Mouse (Mus musculus): ENCODE data around the gene Csmd2. TPM values are rescaled to one million over a fixed set of nuclear protein-coding genes. Genes with fewer than 3 reads are reported as not detected.

Csmd2 gene
- polyA plus RNA-seq, 1 experiment from 2014 or later = 0.21 TPM

- ATAC-seq (replicated peaks; ENCODE audit: insufficient number of reproducible peaks, low FRiP score, low TSS enrichment, low read depth) (no peak), DNase-seq (ENCODE audit: low spot score) (no peak)
- H3K9ac ChIP-seq (replicated peaks; ENCODE audit: low read length) = no peak overlapping the region
- no peak overlapping the region for H3K4me2 ChIP-seq (ENCODE audit: low read depth, low read length)
- H3K36me3 ChIP-seq (replicated peaks; ENCODE audit: control insufficient read depth, insufficient read depth, low read depth, low read length) = no peaks in the 10 kb centered on the region
- no peaks in the 10 kb centered on the region for H3K4me1 ChIP-seq (ENCODE audit: control insufficient read depth, insufficient read depth, low read length)
- no peaks in the 10 kb centered on the region for H3K9me3 ChIP-seq (replicated peaks; ENCODE audit: control insufficient read depth, low read length)
- no peak overlapping the region for H3K4me3 ChIP-seq (ENCODE audit: low read depth, low read length)
- H3K27ac ChIP-seq (replicated peaks; ENCODE audit: low read depth, low read length) = no peak overlapping the region
- WGBS = 83% methylated on average over 11 of the region's 11 CpGs
- no peaks in the 10 kb centered on the region for H3K27me3 ChIP-seq (ENCODE audit: control insufficient read depth, insufficient read depth, low read length)
Observed at GRCm38 (mm10) chr4:128132876-128133646, 145.4 kb downstream of the Csmd2 start.

GRCm38 (mm10) chr4:128134348-128134994 is 146.8 kb downstream of the Csmd2 start:
- Histone ChIP-seq H3K27me3 (ENCODE audit: control insufficient read depth, insufficient read depth, low read length) (no peaks in the 10 kb centered on the region), H3K36me3 (replicated peaks; ENCODE audit: control insufficient read depth, insufficient read depth, low read depth, low read length) (no peaks in the 10 kb centered on the region), H3K9ac (replicated peaks; ENCODE audit: low read length) (no peak overlapping the region), H3K4me1 (ENCODE audit: control insufficient read depth, insufficient read depth, low read length) (no peaks in the 10 kb centered on the region), H3K4me3 (ENCODE audit: low read depth, low read length) (no peak overlapping the region), H3K4me2 (ENCODE audit: low read depth, low read length) (no peak overlapping the region), H3K27ac (replicated peaks; ENCODE audit: low read depth, low read length) (no peak overlapping the region), H3K9me3 (replicated peaks; ENCODE audit: control insufficient read depth, low read length) (no peaks in the 10 kb centered on the region)
- no peak for DNase-seq (ENCODE audit: low spot score)
- ATAC-seq (replicated peaks; ENCODE audit: insufficient number of reproducible peaks, low FRiP score, low TSS enrichment, low read depth) = no peak
- WGBS = 89% methylated on average over 11 of the region's 11 CpGs

GRCm38 (mm10) chr4:128135014-128135622 is 147.5 kb downstream of the Csmd2 start:
- H3K27ac ChIP-seq (replicated peaks; ENCODE audit: low read depth, low read length) = no peak overlapping the region
- no peak for ATAC-seq (replicated peaks; ENCODE audit: insufficient number of reproducible peaks, low FRiP score, low TSS enrichment, low read depth)
- WGBS = 84% methylated on average over 12 of the region's 12 CpGs

GRCm38 (mm10) chr4:128139991-128140390 is 152.3 kb downstream of the Csmd2 start:
- Histone ChIP-seq H3K4me1 (ENCODE audit: control insufficient read depth, insufficient read depth, low read length) (no peaks in the 10 kb centered on the region), H3K4me3 (ENCODE audit: low read depth, low read length) (no peak overlapping the region), H3K9me3 (replicated peaks; ENCODE audit: control insufficient read depth, low read length) (no peaks in the 10 kb centered on the region), H3K27me3 (ENCODE audit: control insufficient read depth, insufficient read depth, low read length) (no peaks in the 10 kb centered on the region), H3K27ac (replicated peaks; ENCODE audit: low read depth, low read length) (no peak overlapping the region), H3K36me3 (replicated peaks; ENCODE audit: control insufficient read depth, insufficient read depth, low read depth, low read length) (no peaks in the 10 kb centered on the region), H3K9ac (replicated peaks; ENCODE audit: low read length) (no peak overlapping the region), H3K4me2 (ENCODE audit: low read depth, low read length) (no peak overlapping the region)
- ATAC-seq (replicated peaks; ENCODE audit: insufficient number of reproducible peaks, low FRiP score, low TSS enrichment, low read depth) (no peak), DNase-seq (ENCODE audit: low spot score) (no peak)
- 51% methylated on average over 2 of the region's 2 CpGs for WGBS

More at GRCm38 (mm10) chr4:128135014-128135622, 147.5 kb downstream of the Csmd2 start:
- H3K9ac ChIP-seq (replicated peaks; ENCODE audit: low read length) = no peak overlapping the region
- H3K4me3 ChIP-seq (ENCODE audit: low read depth, low read length) = no peak overlapping the region
- no peaks in the 10 kb centered on the region for H3K36me3 ChIP-seq (replicated peaks; ENCODE audit: control insufficient read depth, insufficient read depth, low read depth, low read length)
- DNase-seq (ENCODE audit: low spot score) = no peak
- no peaks in the 10 kb centered on the region for H3K4me1 ChIP-seq (ENCODE audit: control insufficient read depth, insufficient read depth, low read length)
- no peaks in the 10 kb centered on the region for H3K9me3 ChIP-seq (replicated peaks; ENCODE audit: control insufficient read depth, low read length)
- no peak overlapping the region for H3K4me2 ChIP-seq (ENCODE audit: low read depth, low read length)
- no peaks in the 10 kb centered on the region for H3K27me3 ChIP-seq (ENCODE audit: control insufficient read depth, insufficient read depth, low read length)

GRCm38 (mm10) chr4:128141161-128142101 is 153.8 kb downstream of the Csmd2 start:
- no peak overlapping the region for H3K9ac ChIP-seq (replicated peaks; ENCODE audit: low read length)
- no peaks in the 10 kb centered on the region for H3K4me1 ChIP-seq (ENCODE audit: control insufficient read depth, insufficient read depth, low read length)
- DNase-seq (ENCODE audit: low spot score) = no peak
- no peaks in the 10 kb centered on the region for H3K36me3 ChIP-seq (replicated peaks; ENCODE audit: control insufficient read depth, insufficient read depth, low read depth, low read length)
- no peaks in the 10 kb centered on the region for H3K9me3 ChIP-seq (replicated peaks; ENCODE audit: control insufficient read depth, low read length)
- ATAC-seq (replicated peaks; ENCODE audit: insufficient number of reproducible peaks, low FRiP score, low TSS enrichment, low read depth) = no peak
- no peaks in the 10 kb centered on the region for H3K27me3 ChIP-seq (ENCODE audit: control insufficient read depth, insufficient read depth, low read length)
- H3K4me3 ChIP-seq (ENCODE audit: low read depth, low read length) = no peak overlapping the region
- H3K27ac ChIP-seq (replicated peaks; ENCODE audit: low read depth, low read length) = no peak overlapping the region
- no peak overlapping the region for H3K4me2 ChIP-seq (ENCODE audit: low read depth, low read length)
- 64% methylated on average over 10 of the region's 10 CpGs for WGBS

GRCm38 (mm10) chr4:128142279-128142678 is 154.6 kb downstream of the Csmd2 start:
- WGBS = 90% methylated on average over 3 of the region's 3 CpGs

GRCm38 (mm10) chr4:128143147-128143546 is 155.5 kb downstream of the Csmd2 start:
- 88% methylated on average over 3 of the region's 3 CpGs for whole genome bisulfite sequencing
- H3K4me2 ChIP-seq (ENCODE audit: low read depth, low read length) = no peak overlapping the region
- no peak overlapping the region for H3K9ac ChIP-seq (replicated peaks; ENCODE audit: low read length)
- DNase-seq (ENCODE audit: low spot score) = no peak
- no peak for ATAC-seq (replicated peaks; ENCODE audit: insufficient number of reproducible peaks, low FRiP score, low TSS enrichment, low read depth)
- no peaks in the 10 kb centered on the region for H3K27me3 ChIP-seq (ENCODE audit: control insufficient read depth, insufficient read depth, low read length)
- no peak overlapping the region for H3K4me3 ChIP-seq (ENCODE audit: low read depth, low read length)
- H3K4me1 ChIP-seq (ENCODE audit: control insufficient read depth, insufficient read depth, low read length) = no peaks in the 10 kb centered on the region
- H3K36me3 ChIP-seq (replicated peaks; ENCODE audit: control insufficient read depth, insufficient read depth, low read depth, low read length) = no peaks in the 10 kb centered on the region
- no peaks in the 10 kb centered on the region for H3K9me3 ChIP-seq (replicated peaks; ENCODE audit: control insufficient read depth, low read length)
- H3K27ac ChIP-seq (replicated peaks; ENCODE audit: low read depth, low read length) = no peak overlapping the region

More at GRCm38 (mm10) chr4:128142279-128142678, 154.6 kb downstream of the Csmd2 start:
- no peaks in the 10 kb centered on the region for H3K4me1 ChIP-seq (ENCODE audit: control insufficient read depth, insufficient read depth, low read length)
- H3K9ac ChIP-seq (replicated peaks; ENCODE audit: low read length) = no peak overlapping the region
- H3K4me2 ChIP-seq (ENCODE audit: low read depth, low read length) = no peak overlapping the region
- no peaks in the 10 kb centered on the region for H3K27me3 ChIP-seq (ENCODE audit: control insufficient read depth, insufficient read depth, low read length)
- no peak overlapping the region for H3K27ac ChIP-seq (replicated peaks; ENCODE audit: low read depth, low read length)
- no peaks in the 10 kb centered on the region for H3K9me3 ChIP-seq (replicated peaks; ENCODE audit: control insufficient read depth, low read length)
- ATAC-seq (replicated peaks; ENCODE audit: insufficient number of reproducible peaks, low FRiP score, low TSS enrichment, low read depth) (no peak), DNase-seq (ENCODE audit: low spot score) (no peak)
- H3K36me3 ChIP-seq (replicated peaks; ENCODE audit: control insufficient read depth, insufficient read depth, low read depth, low read length) = no peaks in the 10 kb centered on the region
- no peak overlapping the region for H3K4me3 ChIP-seq (ENCODE audit: low read depth, low read length)
